Mouse (Mus musculus): ENCODE data around the gene Map3k20. TPM values are rescaled to one million over a fixed set of nuclear protein-coding genes. Genes with fewer than 3 reads are reported as not detected.
A peak's percentile ranks its signal among the peaks of the same experiment; 100 is the strongest.

Gene Map3k20
- polyA plus RNA-seq, 1 experiment from 2014 or later = 6.9 TPM

DNA sequence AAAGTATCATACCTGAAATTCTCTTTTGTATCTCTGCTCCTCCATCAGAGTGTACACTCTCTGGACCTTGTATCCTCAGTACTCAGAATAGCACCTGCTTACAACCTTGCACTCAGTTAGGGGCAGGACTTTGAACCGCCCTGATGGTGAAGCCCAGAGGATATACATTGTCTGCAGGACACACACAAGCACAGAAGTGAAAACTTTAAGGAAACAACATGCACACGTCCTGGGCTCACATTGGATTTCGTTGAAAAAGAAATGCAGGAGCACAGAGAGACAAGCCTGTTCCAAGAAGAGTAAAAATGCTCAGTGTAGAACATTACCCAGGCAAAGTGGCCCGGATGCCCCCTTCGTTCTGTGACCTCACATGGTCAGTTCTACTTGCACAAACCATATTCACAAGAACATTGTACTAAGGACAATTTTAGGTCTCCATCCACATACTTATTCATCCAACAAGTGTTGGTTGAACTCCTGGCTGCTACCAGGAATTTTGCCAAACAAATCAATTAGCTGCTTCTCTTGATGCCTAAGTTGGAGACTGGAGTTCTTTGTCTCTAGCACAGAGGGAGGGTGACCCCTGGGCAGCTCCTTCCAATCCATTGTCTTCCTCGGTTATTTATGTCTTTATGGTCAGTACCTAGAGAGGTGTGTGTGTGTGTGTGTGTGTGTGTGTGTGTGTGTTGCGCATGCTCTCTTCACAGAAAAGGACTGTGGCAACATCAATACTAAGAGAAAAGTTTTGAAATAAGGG, 189.3 kb downstream of the Map3k20 start:
- Histone ChIP-seq H3K9me3 (no peaks in the 10 kb centered on the region), H3K4me3 (peak overlapping the region; percentile 74), H3K27me3 (ENCODE audit: poor library complexity, severe bottlenecking) (peaks cover 25% of the 10 kb centered on the region), H3K4me1 (peaks cover 60% of the 10 kb centered on the region), H3K27ac (peak overlapping the region; percentile 99), H3K36me3 (replicated peaks) (peaks cover 11% of the 10 kb centered on the region)
- DNase-seq (ENCODE audit: extremely low spot score, low spot score) = peak; percentile 37
- WGBS = 21% methylated on average over 7 of the region's 7 CpGs

GRCm38 (mm10) chr2:72475423-72475796, 190.0 kb downstream of the Map3k20 start:
- no peak for DNase-seq (ENCODE audit: extremely low spot score, low spot score)
- Histone ChIP-seq H3K36me3 (replicated peaks) (peaks cover 18% of the 10 kb centered on the region), H3K4me1 (peaks cover 66% of the 10 kb centered on the region), H3K4me3 (peak overlapping the region; percentile 74), H3K27ac (peak overlapping the region; percentile 99), H3K27me3 (ENCODE audit: poor library complexity, severe bottlenecking) (peaks cover 25% of the 10 kb centered on the region), H3K9me3 (no peaks in the 10 kb centered on the region)
- WGBS = 1% methylated on average over 7 of the region's 7 CpGs

DNA sequence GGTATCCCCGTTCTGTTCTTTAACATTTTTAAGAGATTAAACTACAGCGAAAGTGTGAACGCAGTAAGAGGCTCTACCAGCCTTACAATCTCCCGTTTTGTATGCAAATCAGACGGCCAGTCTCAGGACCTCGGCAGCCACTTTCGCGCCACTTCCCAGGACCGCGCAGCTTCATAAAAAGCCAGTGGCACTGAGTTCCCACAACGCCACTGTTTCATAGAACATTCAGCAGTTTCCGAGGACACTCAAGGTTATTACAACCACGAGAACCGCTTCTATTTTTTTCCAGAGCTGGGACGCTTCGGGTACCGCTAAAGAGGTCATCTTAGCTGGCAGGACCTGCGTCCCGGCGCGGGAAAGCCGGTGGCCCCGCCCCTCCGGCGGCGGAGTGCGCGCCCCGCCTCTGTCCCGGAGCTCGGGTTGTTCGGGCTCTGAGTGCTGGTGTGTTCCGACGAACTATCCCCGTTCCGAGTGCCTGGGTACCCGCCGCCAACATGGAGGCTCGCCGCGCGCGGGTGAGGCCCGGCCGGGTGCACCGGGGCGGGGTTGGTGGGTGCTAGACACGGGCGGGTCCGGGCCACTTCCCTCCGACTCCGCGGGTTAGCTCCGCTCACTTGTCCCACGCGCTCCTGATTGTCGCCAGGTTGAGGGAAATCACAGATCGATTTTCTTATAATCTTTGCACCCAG, 190.5 kb downstream of the Map3k20 start, which contains the start of gene Cdca7:
Gene Cdca7 (plus strand): TSS at position 363 of the 689 bp plus-strand sequence.
- H3K4me1 ChIP-seq = peaks cover 69% of the 10 kb centered on the region
- peaks cover 24% of the 10 kb centered on the region for H3K36me3 ChIP-seq (replicated peaks)
- peaks cover 25% of the 10 kb centered on the region for H3K27me3 ChIP-seq (ENCODE audit: poor library complexity, severe bottlenecking)
- H3K9me3 ChIP-seq = no peaks in the 10 kb centered on the region
- under 1% methylated on average over 58 of the region's 58 CpGs for WGBS
- H3K4me3 ChIP-seq = peak within 1 kb of the TSS; percentile 74
- DNase-seq (ENCODE audit: extremely low spot score, low spot score) = peak; percentile 86
- H3K27ac ChIP-seq = peak within 1 kb of the TSS; percentile 99

GRCm38 (mm10) chr2:72476486-72477211, 191.2 kb downstream of the Map3k20 start:
- Histone ChIP-seq H3K27ac (peak overlapping the region; percentile 99), H3K36me3 (replicated peaks) (peaks cover 31% of the 10 kb centered on the region), H3K27me3 (ENCODE audit: poor library complexity, severe bottlenecking) (peaks cover 25% of the 10 kb centered on the region), H3K4me3 (peak overlapping the region; percentile 74), H3K4me1 (peaks cover 66% of the 10 kb centered on the region), H3K9me3 (no peaks in the 10 kb centered on the region)
- under 1% methylated on average over 53 of the region's 53 CpGs for WGBS
- peak; percentile 67 for DNase-seq (ENCODE audit: extremely low spot score, low spot score)

DNA sequence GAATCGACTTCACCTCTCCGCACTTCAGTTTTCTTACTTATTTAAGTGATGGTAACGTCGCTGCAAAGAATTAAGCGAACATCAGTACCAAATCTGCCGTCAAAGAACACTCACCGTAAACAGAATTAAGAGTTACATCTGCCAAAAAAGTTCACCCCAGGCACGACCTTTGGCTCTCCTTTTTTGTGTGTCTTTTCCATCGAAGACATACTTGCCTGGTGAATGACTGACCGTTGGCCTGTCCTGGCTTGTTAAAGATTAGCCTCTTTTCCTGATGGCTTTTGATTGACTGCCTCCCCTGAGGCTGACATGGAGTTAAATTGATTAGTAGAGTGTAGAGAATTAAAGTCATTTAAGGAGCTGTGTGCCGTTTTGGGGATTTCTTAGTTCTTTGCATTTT, 191.8 kb downstream of the Map3k20 start:
- peaks cover 25% of the 10 kb centered on the region for H3K27me3 ChIP-seq (ENCODE audit: poor library complexity, severe bottlenecking)
- no peaks in the 10 kb centered on the region for H3K9me3 ChIP-seq
- 3% methylated on average over 11 of the region's 11 CpGs for WGBS
- peaks cover 65% of the 10 kb centered on the region for H3K4me1 ChIP-seq
- DNase-seq (ENCODE audit: extremely low spot score, low spot score) = no peak
- H3K27ac ChIP-seq = peak overlapping the region; percentile 99
- peak overlapping the region; percentile 74 for H3K4me3 ChIP-seq
- peaks cover 37% of the 10 kb centered on the region for H3K36me3 ChIP-seq (replicated peaks)

GRCm38 (mm10) chr2:72478176-72478575, 192.7 kb downstream of the Map3k20 start:
- WGBS = 79% methylated on average over 4 of the region's 4 CpGs
- peaks cover 16% of the 10 kb centered on the region for H3K27me3 ChIP-seq (ENCODE audit: poor library complexity, severe bottlenecking)
- peaks cover 61% of the 10 kb centered on the region for H3K4me1 ChIP-seq
- no peaks in the 10 kb centered on the region for H3K9me3 ChIP-seq
- no peak for DNase-seq (ENCODE audit: extremely low spot score, low spot score)
- H3K36me3 ChIP-seq (replicated peaks) = peaks cover 46% of the 10 kb centered on the region
- H3K4me3 ChIP-seq = peak overlapping the region; percentile 74
- no peak overlapping the region for H3K27ac ChIP-seq

DNA sequence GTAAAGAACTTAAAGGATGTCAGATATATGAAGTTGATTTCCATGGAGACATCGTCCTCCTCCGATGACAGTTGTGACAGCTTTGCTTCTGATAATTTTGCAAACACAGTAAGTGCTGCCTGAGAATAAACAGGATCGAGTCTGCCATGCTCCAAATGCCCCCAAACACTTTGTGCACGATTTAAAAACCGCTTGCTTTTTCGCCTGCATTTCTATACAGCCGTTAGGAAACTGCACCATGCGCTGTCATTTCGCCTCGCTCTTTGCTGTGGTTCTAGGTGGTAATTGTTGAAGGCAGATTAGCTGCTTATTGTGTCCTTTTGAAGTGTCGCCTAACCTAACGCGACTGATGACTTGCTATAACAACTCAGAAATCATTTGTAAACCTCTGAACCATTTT, 193.5 kb downstream of the Map3k20 start:
- H3K27me3 ChIP-seq (ENCODE audit: poor library complexity, severe bottlenecking) = peaks cover 9% of the 10 kb centered on the region
- WGBS = 68% methylated on average over 13 of the region's 13 CpGs
- peaks cover 54% of the 10 kb centered on the region for H3K4me1 ChIP-seq
- H3K9me3 ChIP-seq = no peaks in the 10 kb centered on the region
- H3K4me3 ChIP-seq = peak overlapping the region; percentile 74
- H3K36me3 ChIP-seq (replicated peaks) = peaks cover 54% of the 10 kb centered on the region
- DNase-seq (ENCODE audit: extremely low spot score, low spot score) = no peak
- H3K27ac ChIP-seq = no peak overlapping the region

GRCm38 (mm10) chr2:72479818-72480217, 194.4 kb downstream of the Map3k20 start:
- H3K27me3 ChIP-seq (ENCODE audit: poor library complexity, severe bottlenecking) = peaks cover under 1% of the 10 kb centered on the region; the same call in 1 of the 2 replicates
- no peak overlapping the region for H3K4me3 ChIP-seq
- H3K27ac ChIP-seq = no peak overlapping the region
- peaks cover 63% of the 10 kb centered on the region for H3K36me3 ChIP-seq (replicated peaks)
- no peak for DNase-seq (ENCODE audit: extremely low spot score, low spot score)
- no peaks in the 10 kb centered on the region for H3K9me3 ChIP-seq
- WGBS = 94% methylated on average over 9 of the region's 9 CpGs
- peaks cover 45% of the 10 kb centered on the region for H3K4me1 ChIP-seq

DNA sequence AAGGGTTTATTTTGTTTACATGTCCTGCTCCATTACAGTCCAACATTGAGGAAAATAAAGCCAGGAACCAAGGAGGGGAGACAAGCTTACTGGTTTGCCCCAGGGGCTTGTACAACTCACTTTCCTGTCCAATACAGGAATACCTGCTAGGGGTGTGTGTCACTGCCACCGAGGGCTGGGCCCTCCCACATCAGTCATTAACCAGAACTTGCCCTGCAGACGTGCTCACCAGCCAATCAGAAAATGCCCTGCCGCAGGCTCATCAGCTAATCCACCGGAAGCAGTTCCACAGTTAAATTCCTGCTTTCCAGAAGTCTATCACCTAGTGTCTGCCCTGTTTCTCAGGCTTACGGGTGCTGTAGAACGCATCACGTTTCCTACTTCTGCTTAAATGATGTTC, 206.2 kb downstream of the Map3k20 start:
- no peak for DNase-seq (ENCODE audit: extremely low spot score, low spot score)
- Histone ChIP-seq H3K4me1 (peaks cover 6% of the 10 kb centered on the region), H3K4me3 (no peak overlapping the region), H3K27me3 (ENCODE audit: poor library complexity, severe bottlenecking) (peaks cover 3% of the 10 kb centered on the region), H3K27ac (no peak overlapping the region), H3K36me3 (replicated peaks) (peaks cover 12% of the 10 kb centered on the region), H3K9me3 (no peaks in the 10 kb centered on the region)
- WGBS = 59% methylated on average over 7 of the region's 7 CpGs

Other genes starting within 250 kb of the Map3k20 start
- gene Cdca7, start 190.5 kb downstream of the Map3k20 start, polyA plus RNA-seq (2016; fragmentation: Nextera tagmentation; extraction: Ambion mirVana) = 280 and 291 TPM in 2 replicates